Comparison of ENCODE assay signal across 7 mouse cellular contexts in genomic region chrX:94635961-94636563, GRCm38 (mm10). TPM values are rescaled to one million over a fixed set of nuclear protein-coding genes. Genes with fewer than 3 reads are reported as not detected.
A peak's percentile ranks its signal among the peaks of the same experiment; 100 is the strongest.
DNase-seq lines count a peak whose midpoint lies in the region; ATAC-seq and TF ChIP-seq lines count a peak whose summit lies in the region.

TSS of gene Gspt2 (plus strand) at chrX:94636069.

- peaks cover 5% of the 10 kb centered on the region; the same call in 1 of the 2 replicates for H3K4me1 ChIP-seq in hindbrain, postnatal 0 days (ENCODE audit: insufficient read depth, low read length)

- peak; percentile 96 for ATAC-seq in hindbrain, postnatal 0 days

- H3K9ac ChIP-seq in hindbrain, postnatal 0 days (replicated peaks; ENCODE audit: low read length) = peak within 1 kb of the TSS; percentile 65

- no peaks in the 10 kb centered on the region for H3K9me3 ChIP-seq in hindbrain, postnatal 0 days (ENCODE audit: low read length)

- no peaks in the 10 kb centered on the region for H3K79me2 ChIP-seq in macrophage (ENCODE audit: inconsistent target)

- 28% methylated on average over 53 of the region's 53 CpGs for WGBS in hindbrain, postnatal 0 days
- WGBS in macrophage (ENCODE audit: missing documents) = 14% methylated on average over 47 of the region's 53 CpGs

- H3K4me2 ChIP-seq in hindbrain, postnatal 0 days (ENCODE audit: low read depth, low read length) = peak within 1 kb of the TSS; percentile 56

- H3K27me3 ChIP-seq in hindbrain, postnatal 0 days (ENCODE audit: insufficient read depth, low read length) = no peaks in the 10 kb centered on the region

- peak within 1 kb of the TSS; percentile 61 for H3K4me3 ChIP-seq in hindbrain, postnatal 0 days (ENCODE audit: low read length)
- H3K4me3 ChIP-seq in macrophage (ENCODE audit: inconsistent target) = peak within 1 kb of the TSS; percentile 24

- peak; percentile 70 for DNase-seq in adrenal gland, postnatal 10 days
- DNase-seq in cerebellum, postnatal 25 days = peak; percentile 65 to 75
- peak; percentile 46 to 54 for DNase-seq in frontal cortex, postnatal 36 days (ENCODE audit: low spot score in 2 of 2)
- DNase-seq in hindbrain, postnatal 0 days (ENCODE audit: low spot score) = peak; percentile 81
- DNase-seq in left cerebral cortex, adult 8-10 months (ENCODE audit: low spot score in 2 of 2) = peak; percentile 30 to 43
- DNase-seq in right cerebral cortex, adult 2 months (ENCODE audit: low spot score in 2 of 2) = peak; percentile 43 to 51

- H3K27ac ChIP-seq in hindbrain, postnatal 0 days = peak within 1 kb of the TSS; percentile 87
- no peak within 1 kb of the TSS for H3K27ac ChIP-seq in macrophage

- no peak for TF ChIP-seq CTCF in hindbrain, postnatal 0 days (IDR thresholded peaks at IDR 0.05; ENCODE audit: low read depth)

- no peaks in the 10 kb centered on the region for H3K36me3 ChIP-seq in hindbrain, postnatal 0 days (ENCODE audit: insufficient read depth, low read length)
- no peaks in the 10 kb centered on the region for H3K36me3 ChIP-seq in macrophage (ENCODE audit: inconsistent target)

RNA-seq across cellular contexts. Expression of gene Gspt2, which starts in this region (rescaled TPM):
- total RNA-seq in adrenal gland, postnatal 10 days (2021) = 1 to 10 TPM; 8.3 to 9.5 TPM
- total RNA-seq in hindbrain, postnatal 0 days (2014; rRNA removed) = 11.1 and 12.2 TPM in 2 replicates
- 21.6 and 22.2 TPM in 2 replicates for polyA plus RNA-seq in hindbrain, postnatal 0 days (2015; fragmentation: Nextera tagmentation; extraction: Ambion mirVana)
- total RNA-seq in left cerebral cortex, adult 8-10 months (2022) = 10 to 100 TPM; 27.7 to 32.8 (median 29.7) TPM
- total RNA-seq in macrophage (2018; cell fraction: chromatin; rRNA removed) = 1 to 10 TPM in 25 of 26 experiments, under 1 TPM in 1; 0.61 to 8.3 (median 2.8) TPM
- total RNA-seq in macrophage (2018; cell fraction: cytosol; rRNA removed) = 1 to 10 TPM in 14 of 26 experiments, under 1 TPM in 12; 0.38 to 2.9 (median 1.0) TPM
- total RNA-seq in macrophage (2018; cell fraction: nucleus; rRNA removed) = 1 to 10 TPM in 24 of 26 experiments, under 1 TPM in 2; 0.73 to 8.3 (median 3.1) TPM
- polyA plus RNA-seq in macrophage (2018) = 1.9 to 3.5 TPM (median 2.2 TPM) in 3 replicates
